Mouse (Mus musculus) kidney, adult 11 months (tissue): Measurements from ENCODE around the gene Zfp933.
A peak's percentile ranks its signal among the peaks of the same experiment; 100 is the strongest.
"Not testable (repeated sequence)": the region's sequence is repeated elsewhere in the genome, so short reads cannot be mapped to it uniquely, and the experiment has no call there.

Experiments
- DNase-seq: peaks from one replicate; pipeline ENCODE4 v3.0.0; 2022

Zfp933 gene

GRCm38 (mm10) chr4:147847614-147848583 is at the start of gene Zfp933:
Zfp933 (minus strand) TSS chr4:147848366.
- DNase-seq, result peak; percentile 84

GRCm38 (mm10) chr4:147897348-147897747 is 49.2 kb upstream of the Zfp933 start:
- no peak for DNase-seq

- DNase-seq, result no peak
Measured at GRCm38 (mm10) chr4:147896411-147896810, 48.2 kb upstream of the Zfp933 start.

DNA sequence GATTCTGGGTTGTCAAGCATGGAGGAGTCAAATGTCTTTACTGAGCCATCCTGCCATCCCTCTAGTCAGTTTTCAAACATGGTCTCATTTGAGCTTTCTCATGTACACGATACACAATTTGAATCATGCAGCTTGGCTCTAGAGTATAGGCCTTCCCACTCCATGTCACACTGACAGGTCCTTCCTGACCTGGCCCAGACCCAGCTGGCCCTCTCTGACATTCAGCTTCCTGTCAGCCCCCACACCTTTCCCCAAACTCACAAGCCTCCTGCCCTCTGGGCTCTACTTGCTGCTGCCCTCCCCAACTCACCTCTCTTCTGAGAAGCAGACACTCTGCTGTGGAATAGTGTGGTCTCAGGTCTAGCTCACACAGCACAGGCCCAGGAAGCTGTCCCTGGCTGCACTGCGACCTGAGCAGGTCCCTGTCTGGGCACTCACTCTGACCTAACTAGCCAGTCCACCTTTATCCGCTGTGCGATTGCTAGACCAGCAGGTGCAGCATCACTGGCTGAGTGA is 47.7 kb upstream of the Zfp933 start:
- no peak for DNase-seq

GRCm38 (mm10) chr4:147890341-147890740 is 42.2 kb upstream of the Zfp933 start:
- DNase-seq, result peak; percentile 54

DNA sequence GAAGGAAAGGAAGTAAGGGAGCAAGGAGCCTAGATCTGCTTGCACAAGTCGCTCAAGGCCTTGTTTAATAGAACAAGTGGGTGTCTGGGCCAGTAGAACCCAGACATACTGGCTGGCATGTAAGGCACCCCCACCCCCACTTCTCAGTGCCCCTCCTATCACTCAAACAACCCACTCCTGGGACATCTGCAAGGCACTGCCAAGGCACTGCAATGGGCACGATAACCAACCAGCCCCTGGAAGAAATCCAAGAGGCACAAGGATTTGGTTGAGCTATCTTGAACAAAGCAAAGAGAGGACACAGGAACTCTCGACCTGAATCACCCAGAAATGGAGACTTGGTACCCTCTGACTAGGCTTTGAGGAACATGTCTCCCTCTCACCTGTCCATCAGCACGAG is 40.1 kb upstream of the Zfp933 start:
- no peak for DNase-seq

- no peak for DNase-seq
Measured at GRCm38 (mm10) chr4:147887277-147887676, 39.1 kb upstream of the Zfp933 start.

DNA sequence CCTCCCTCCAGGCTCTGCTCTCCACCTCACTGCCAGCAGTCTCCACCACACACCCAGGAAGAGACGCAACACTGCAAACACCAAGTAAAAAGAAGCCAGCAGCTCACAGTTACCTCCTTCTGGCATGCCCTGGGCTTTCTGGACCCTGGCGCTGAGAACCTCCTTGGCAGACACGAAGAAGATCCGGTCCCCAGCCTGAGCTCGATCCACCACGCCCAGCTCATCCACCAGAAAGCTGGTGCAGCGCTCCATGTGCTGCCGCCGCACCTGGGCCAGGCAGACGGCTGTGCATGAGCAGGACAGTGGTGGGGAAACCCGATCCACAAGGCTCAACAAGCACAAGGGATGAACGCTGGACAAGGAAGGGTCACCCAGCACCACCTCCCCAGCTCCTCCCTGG is 38.0 kb upstream of the Zfp933 start:
- DNase-seq, result no peak

- no peak for DNase-seq
Measured at GRCm38 (mm10) chr4:147884138-147884537, 36.0 kb upstream of the Zfp933 start.

- DNase-seq, result no peak
Measured at GRCm38 (mm10) chr4:147883041-147883440, 34.9 kb upstream of the Zfp933 start.

DNA sequence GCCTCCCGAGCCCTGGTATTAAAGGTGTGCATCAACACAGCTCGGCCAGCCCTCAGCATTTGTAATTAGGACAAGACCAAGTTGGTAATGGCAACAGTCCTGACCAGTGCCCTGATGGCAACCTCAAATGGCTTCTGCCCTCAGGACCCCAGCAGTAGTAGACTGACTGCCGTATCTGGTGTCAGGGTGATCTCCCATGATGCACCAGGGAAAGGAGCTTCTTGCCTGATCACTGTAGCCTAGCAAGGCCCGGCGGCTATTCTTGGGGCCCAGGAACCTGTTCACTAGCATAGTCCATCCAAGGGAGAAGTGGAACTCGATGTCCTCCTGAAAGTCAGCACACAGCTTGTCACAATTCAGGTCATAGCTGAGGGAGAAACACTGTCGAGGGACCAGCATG is 33.6 kb upstream of the Zfp933 start:
- DNase-seq, result no peak

DNA sequence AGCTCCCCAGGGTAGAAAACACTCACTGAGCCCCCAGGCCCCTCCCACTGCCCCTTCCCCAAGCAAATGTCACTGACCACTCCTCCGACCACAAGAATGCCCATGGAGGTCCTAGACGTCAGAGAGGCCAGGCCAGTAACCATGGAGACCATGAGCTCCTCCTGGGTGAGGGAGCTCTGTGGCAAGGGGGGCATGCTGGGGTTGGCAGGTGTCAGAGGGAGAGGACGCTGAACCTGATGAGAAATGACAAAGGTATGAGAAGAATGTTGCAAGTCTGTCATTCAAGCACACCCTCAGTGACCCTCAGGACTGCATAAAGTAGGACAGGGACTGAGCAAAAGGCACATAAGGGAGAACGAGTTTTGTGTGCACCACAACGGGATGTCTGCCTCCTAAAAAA is 31.7 kb upstream of the Zfp933 start:
- no peak for DNase-seq

- no peak for DNase-seq
Measured at GRCm38 (mm10) chr4:147879456-147879855, 31.3 kb upstream of the Zfp933 start.

DNA sequence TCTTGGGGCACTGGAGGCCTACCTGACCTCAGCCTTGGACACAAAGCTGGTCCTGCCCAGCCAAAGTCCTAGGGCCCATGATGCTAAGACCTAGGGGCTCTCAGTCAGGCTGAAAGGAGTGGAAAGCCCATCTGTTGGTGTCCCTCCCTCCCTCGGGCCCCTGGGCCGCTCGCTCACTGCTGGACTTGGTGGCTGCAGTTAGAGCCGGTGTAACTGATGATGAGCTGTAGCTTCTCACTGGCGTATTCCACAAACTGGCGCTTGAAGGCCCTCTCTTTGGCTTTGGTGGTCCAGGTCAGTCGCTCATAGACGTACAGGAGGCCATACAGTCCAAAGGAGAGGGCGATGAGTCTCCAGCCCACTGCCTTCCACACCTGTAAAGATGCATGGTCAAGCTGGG is 30.4 kb upstream of the Zfp933 start:
- no peak for DNase-seq

- DNase-seq, result no peak
Measured at GRCm38 (mm10) chr4:147875852-147876575, 27.8 kb upstream of the Zfp933 start.

DNA sequence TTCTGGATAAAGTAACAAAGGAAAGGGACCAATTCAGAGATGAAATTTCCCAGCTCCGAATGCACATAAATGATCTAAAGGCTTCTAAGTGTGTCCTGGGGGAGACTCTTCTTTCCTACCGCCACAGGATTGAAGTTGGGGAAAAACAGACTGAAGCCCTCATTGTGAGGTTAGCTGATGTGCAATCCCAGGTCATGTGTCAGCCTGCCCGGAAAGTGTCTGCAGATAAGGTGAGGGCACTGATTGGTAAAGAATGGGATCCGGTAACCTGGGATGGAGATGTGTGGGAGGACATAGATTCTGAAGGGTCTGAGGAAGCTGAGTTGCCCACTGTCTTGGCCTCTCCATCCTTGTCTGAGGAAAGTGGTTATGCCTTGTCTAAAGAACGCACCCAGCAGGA is 21.1 kb upstream of the Zfp933 start:
- DNase-seq, result no peak

GRCm38 (mm10) chr4:147868450-147869031 is 20.4 kb upstream of the Zfp933 start, which contains the start of the genes Miip and Fv1:
Miip (minus strand) TSS chr4:147868816.
Fv1 (plus strand) TSS chr4:147868979.
- peak; percentile 99 for DNase-seq

DNA sequence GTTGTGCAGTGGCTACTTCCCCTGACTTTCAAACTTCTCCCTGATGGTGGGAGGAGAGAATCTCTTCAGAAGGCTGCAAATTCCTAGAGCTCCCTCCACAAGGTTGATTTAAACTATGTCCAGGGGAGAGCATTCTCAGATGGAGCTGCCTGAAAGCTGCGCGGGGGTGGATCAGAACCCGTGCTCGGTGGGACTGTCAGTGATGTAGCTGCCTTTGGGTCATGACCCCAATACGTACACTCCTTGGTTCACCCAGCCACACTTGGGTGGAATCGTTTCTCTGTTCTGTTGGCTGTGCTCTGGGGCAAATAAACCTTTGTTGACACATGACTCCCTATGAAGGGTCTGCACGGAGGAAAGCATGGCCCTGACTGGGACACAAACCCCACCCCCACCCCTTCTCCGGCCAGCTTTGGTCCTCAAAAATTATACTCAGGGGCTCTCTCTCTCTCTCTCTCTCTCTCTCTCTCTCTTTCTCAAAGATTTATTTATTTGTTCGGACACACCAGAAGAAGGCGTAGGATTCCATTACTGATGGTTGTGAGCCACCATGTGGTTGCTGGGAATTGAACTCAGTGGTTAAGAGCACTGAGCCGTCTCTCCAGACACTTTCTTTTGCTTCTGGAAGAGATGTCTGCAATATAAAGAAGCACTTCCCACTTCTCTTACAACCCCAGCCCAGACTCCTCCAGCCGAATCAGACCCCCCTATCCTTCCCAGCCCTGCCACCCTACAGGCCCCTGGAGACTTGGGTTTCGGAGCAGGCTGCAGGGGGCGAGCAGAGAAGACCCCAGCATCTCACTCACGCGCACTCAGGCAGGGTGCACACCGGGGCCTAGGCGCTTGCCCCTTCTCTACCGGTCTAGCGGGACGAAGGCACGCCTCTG is 19.6 kb upstream of the Zfp933 start:
- no peak for DNase-seq

DNA sequence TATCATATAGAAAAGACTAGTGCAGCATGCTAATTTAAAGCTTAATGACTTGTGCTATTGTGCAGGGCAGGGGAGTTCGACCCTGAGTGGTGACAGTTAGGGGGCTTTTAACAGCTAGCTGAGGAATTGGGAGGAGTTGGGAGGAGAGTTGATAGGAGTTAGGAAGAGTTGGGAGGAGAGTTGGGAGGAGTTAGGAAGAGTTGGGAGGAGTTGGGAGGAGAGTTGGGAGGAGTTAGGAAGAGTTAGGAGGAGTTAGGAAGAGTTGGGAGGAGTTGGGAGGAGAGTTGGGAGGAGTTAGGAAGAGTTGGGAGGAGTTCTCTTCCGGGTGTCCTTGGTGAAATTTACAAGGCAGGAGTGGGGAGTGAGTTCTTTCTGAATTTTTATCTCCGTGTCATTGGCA is 18.6 kb upstream of the Zfp933 start:
- not testable (repeated sequence) for DNase-seq

GRCm38 (mm10) chr4:147866056-147866455 is 17.9 kb upstream of the Zfp933 start:
- DNase-seq, result no peak

DNA sequence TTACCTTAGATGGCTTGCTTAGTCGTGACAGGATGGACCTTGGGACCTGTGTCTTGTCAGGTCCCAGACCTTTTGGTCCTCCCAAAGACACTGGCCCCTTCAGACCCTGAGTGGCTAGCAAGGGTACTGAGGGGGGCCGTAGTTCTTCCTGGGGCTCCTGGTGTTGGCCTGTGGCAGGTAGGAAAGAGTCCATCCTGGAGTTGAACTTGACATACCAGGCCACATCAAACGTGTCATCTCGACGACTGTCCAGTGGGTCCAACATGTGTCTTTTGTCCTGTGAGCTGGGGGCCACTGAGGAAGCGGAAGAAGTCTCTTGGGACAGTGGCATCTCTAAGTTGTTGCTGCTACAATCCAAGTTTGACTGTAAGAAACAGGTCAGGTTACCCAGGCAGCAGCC is 17.5 kb upstream of the Zfp933 start:
- DNase-seq, result no peak

DNA sequence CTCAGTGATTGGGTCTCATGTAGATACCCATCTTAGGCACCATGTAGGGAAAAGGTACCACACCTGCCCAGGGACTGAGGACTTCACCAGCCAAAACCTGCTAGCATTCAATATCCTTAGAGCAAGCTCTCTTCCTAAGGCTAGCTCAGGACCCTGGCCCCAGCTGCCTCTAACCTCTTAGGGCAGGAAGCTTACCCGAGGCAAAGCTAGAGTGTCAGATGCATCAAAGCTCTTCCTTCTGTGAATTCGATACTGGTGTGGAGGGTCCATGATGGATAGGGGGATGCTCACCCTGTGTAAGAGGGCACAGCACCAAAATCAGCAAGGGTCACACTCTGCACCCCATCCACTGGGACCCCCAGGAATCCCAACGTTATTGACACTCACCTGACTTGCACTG is 13.9 kb upstream of the Zfp933 start:
- no peak for DNase-seq
